Mouse (Mus musculus): ENCODE results near the gene Nck2. TPM values are rescaled to one million over a fixed set of nuclear protein-coding genes. Genes with fewer than 3 reads are reported as not detected.

Gene Nck2
- total RNA-seq, 1 experiment, result 20.3 TPM

DNA sequence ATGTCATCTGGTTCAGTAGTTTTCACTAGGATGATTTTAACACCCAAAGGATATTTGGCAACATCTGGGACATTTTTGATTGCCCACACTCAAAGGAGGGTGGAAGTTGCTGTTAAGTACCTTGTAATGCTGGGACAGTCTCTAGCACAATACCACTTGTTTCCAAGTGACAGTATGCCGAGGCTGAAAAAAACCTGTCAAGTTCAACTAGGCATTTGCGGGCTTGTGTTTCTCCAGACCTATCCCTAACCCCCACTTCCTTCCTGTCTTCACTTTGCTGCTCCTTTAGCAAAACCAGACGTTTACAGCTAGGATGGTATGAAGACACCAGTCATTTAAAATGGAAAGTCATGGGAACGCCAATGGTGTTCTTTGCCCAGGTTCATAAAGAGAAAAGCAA is 51.7 kb downstream of the Nck2 start:
- Histone ChIP-seq H3K36me3 (ENCODE audit: control insufficient read depth, insufficient read depth, low read length, poor library complexity, severe bottlenecking) (no peaks in the 10 kb centered on the region), H3K9ac (ENCODE audit: insufficient read depth, low read depth, low read length, poor library complexity, severe bottlenecking) (no peak overlapping the region), H3K9me3 (ENCODE audit: control insufficient read depth, insufficient read depth, low read depth, low read length) (no peaks in the 10 kb centered on the region), H3K27ac (ENCODE audit: insufficient read depth, low read depth, low read length, poor library complexity, severe bottlenecking) (no peak overlapping the region), H3K4me1 (ENCODE audit: control insufficient read depth in 2 of 2, insufficient read depth in 2 of 2, low read length in 2 of 2, poor library complexity in 1 of 2) (no peaks in the 10 kb centered on the region), H3K4me3 (ENCODE audit: insufficient read depth in 1 of 2, low read depth in 1 of 2, low read length in 2 of 2, poor library complexity in 1 of 2, severe bottlenecking in 1 of 2) (no peak overlapping the region)
- no peak for TF ChIP-seq HCFC1 (IDR thresholded peaks at IDR 0.05; ENCODE audit: borderline replicate concordance, insufficient read depth, low read length)
- no peak for TF ChIP-seq CHD2 (IDR thresholded peaks at IDR 0.05; ENCODE audit: low read depth, low read length)
- TF ChIP-seq MAFK (IDR thresholded peaks at IDR 0.05; ENCODE audit: insufficient read depth, low read depth, low read length), result no peak
- no peak for TF ChIP-seq ZNF384 (IDR thresholded peaks at IDR 0.05; ENCODE audit: low read depth, low read length)
- TF ChIP-seq ZC3H11A (IDR thresholded peaks at IDR 0.05; ENCODE audit: borderline replicate concordance, low read depth, low read length), result no peak
- in situ Hi-C loops (cut with MboI; ENCODE audit: low sequenced_read_pairs in 2 of 2, unreplicated experiment in 2 of 2), result no loop called here
- DNase-seq (ENCODE audit: low read depth, low spot score), result no peak

- Histone ChIP-seq H3K9me3 (ENCODE audit: control insufficient read depth, insufficient read depth, low read depth, low read length) (no peaks in the 10 kb centered on the region), H3K27ac (ENCODE audit: insufficient read depth, low read depth, low read length, poor library complexity, severe bottlenecking) (no peak overlapping the region), H3K36me3 (ENCODE audit: control insufficient read depth, insufficient read depth, low read length, poor library complexity, severe bottlenecking) (no peaks in the 10 kb centered on the region), H3K9ac (ENCODE audit: insufficient read depth, low read depth, low read length, poor library complexity, severe bottlenecking) (no peak overlapping the region), H3K4me1 (ENCODE audit: control insufficient read depth in 2 of 2, insufficient read depth in 2 of 2, low read length in 2 of 2, poor library complexity in 1 of 2) (no peaks in the 10 kb centered on the region), H3K4me3 (ENCODE audit: insufficient read depth in 1 of 2, low read depth in 1 of 2, low read length in 2 of 2, poor library complexity in 1 of 2, severe bottlenecking in 1 of 2) (no peak overlapping the region)
- TF ChIP-seq ZNF384 (IDR thresholded peaks at IDR 0.05; ENCODE audit: low read depth, low read length) (no peak), ZC3H11A (IDR thresholded peaks at IDR 0.05; ENCODE audit: borderline replicate concordance, low read depth, low read length) (no peak), MAFK (IDR thresholded peaks at IDR 0.05; ENCODE audit: insufficient read depth, low read depth, low read length) (no peak), HCFC1 (IDR thresholded peaks at IDR 0.05; ENCODE audit: borderline replicate concordance, insufficient read depth, low read length) (no peak), CHD2 (IDR thresholded peaks at IDR 0.05; ENCODE audit: low read depth, low read length) (no peak)
- no peak for DNase-seq (ENCODE audit: low read depth, low spot score)
- in situ Hi-C loops (cut with MboI; ENCODE audit: low sequenced_read_pairs in 2 of 2, unreplicated experiment in 2 of 2), result no loop called here
Measured at GRCm38 (mm10) chr1:43496993-43497392, 52.6 kb downstream of the Nck2 start.

GRCm38 (mm10) chr1:43497951-43498350 is 53.6 kb downstream of the Nck2 start:
- Histone ChIP-seq H3K27ac (ENCODE audit: insufficient read depth, low read depth, low read length, poor library complexity, severe bottlenecking) (no peak overlapping the region), H3K36me3 (ENCODE audit: control insufficient read depth, insufficient read depth, low read length, poor library complexity, severe bottlenecking) (no peaks in the 10 kb centered on the region), H3K4me3 (ENCODE audit: insufficient read depth in 1 of 2, low read depth in 1 of 2, low read length in 2 of 2, poor library complexity in 1 of 2, severe bottlenecking in 1 of 2) (no peak overlapping the region), H3K9ac (ENCODE audit: insufficient read depth, low read depth, low read length, poor library complexity, severe bottlenecking) (no peak overlapping the region; the same call in 1 of the 2 replicates), H3K9me3 (ENCODE audit: control insufficient read depth, insufficient read depth, low read depth, low read length) (no peaks in the 10 kb centered on the region), H3K4me1 (ENCODE audit: control insufficient read depth in 2 of 2, insufficient read depth in 2 of 2, low read length in 2 of 2, poor library complexity in 1 of 2) (no peaks in the 10 kb centered on the region)
- no peak for DNase-seq (ENCODE audit: low read depth, low spot score)
- in situ Hi-C loops (cut with MboI; ENCODE audit: low sequenced_read_pairs in 2 of 2, unreplicated experiment in 2 of 2), result no loop called here
- TF ChIP-seq MAFK (IDR thresholded peaks at IDR 0.05; ENCODE audit: insufficient read depth, low read depth, low read length) (no peak), CHD2 (IDR thresholded peaks at IDR 0.05; ENCODE audit: low read depth, low read length) (no peak), HCFC1 (IDR thresholded peaks at IDR 0.05; ENCODE audit: borderline replicate concordance, insufficient read depth, low read length) (no peak)

DNA sequence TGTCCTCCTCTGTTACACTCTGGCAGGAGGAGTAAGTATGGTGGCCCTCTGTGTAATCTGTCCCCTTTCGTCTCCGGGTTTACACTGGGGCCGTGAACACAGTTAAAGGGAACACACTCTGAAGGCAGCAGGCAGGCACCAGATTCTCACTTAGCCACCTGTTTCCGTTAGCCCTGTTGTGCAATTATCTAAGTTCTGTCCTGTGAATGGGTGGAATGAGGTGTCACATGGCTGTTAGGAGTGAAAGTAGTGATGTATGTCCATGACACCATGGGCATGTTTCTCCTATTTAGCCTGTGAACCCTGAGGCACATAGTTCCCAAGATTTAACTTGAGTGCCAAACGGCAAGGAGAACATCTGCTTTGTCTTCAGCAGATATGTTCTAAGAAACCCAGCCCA is 55.7 kb downstream of the Nck2 start:
- TF ChIP-seq CHD2 (IDR thresholded peaks at IDR 0.05; ENCODE audit: low read depth, low read length), result no peak
- TF ChIP-seq MAFK (IDR thresholded peaks at IDR 0.05; ENCODE audit: insufficient read depth, low read depth, low read length), result no peak
- TF ChIP-seq ZNF384 (IDR thresholded peaks at IDR 0.05; ENCODE audit: low read depth, low read length), result no peak
- no peak for TF ChIP-seq ZC3H11A (IDR thresholded peaks at IDR 0.05; ENCODE audit: borderline replicate concordance, low read depth, low read length)
- TF ChIP-seq HCFC1 (IDR thresholded peaks at IDR 0.05; ENCODE audit: borderline replicate concordance, insufficient read depth, low read length), result no peak
- Histone ChIP-seq H3K9me3 (ENCODE audit: control insufficient read depth, insufficient read depth, low read depth, low read length) (no peaks in the 10 kb centered on the region), H3K4me1 (ENCODE audit: control insufficient read depth in 2 of 2, insufficient read depth in 2 of 2, low read length in 2 of 2, poor library complexity in 1 of 2) (no peaks in the 10 kb centered on the region), H3K36me3 (ENCODE audit: control insufficient read depth, insufficient read depth, low read length, poor library complexity, severe bottlenecking) (no peaks in the 10 kb centered on the region), H3K27ac (ENCODE audit: insufficient read depth, low read depth, low read length, poor library complexity, severe bottlenecking) (no peak overlapping the region), H3K4me3 (ENCODE audit: insufficient read depth in 1 of 2, low read depth in 1 of 2, low read length in 2 of 2, poor library complexity in 1 of 2, severe bottlenecking in 1 of 2) (no peak overlapping the region), H3K9ac (ENCODE audit: insufficient read depth, low read depth, low read length, poor library complexity, severe bottlenecking) (no peak overlapping the region)
- in situ Hi-C loops (cut with MboI; ENCODE audit: low sequenced_read_pairs in 2 of 2, unreplicated experiment in 2 of 2), result no loop called here
- DNase-seq (ENCODE audit: low read depth, low spot score), result no peak
